Mouse (Mus musculus): Measurements from ENCODE around the gene Pglyrp1. TPM values are rescaled to one million over a fixed set of nuclear protein-coding genes. Genes with fewer than 3 reads are reported as not detected.

The Pglyrp1 gene
- total and polyA plus RNA-seq, 2 experiments: 0.18 to 1.7 TPM

GRCm38 (mm10) chr7:18839865-18840264 is 31.3 kb upstream of the Pglyrp1 start, which contains the start of gene Mill2:
TSS of gene Mill2 (plus strand) at chr7:18839966.
- peak within 1 kb of the TSS; percentile 68 for H3K9ac ChIP-seq (ENCODE audit: low read depth, low read length)
- TF ChIP-seq POLR2A (IDR thresholded peaks at IDR 0.05; ENCODE audit: extremely low read depth, insufficient read depth, low read length) (no peak), CTCF (IDR thresholded peaks at IDR 0.05; ENCODE audit: low read depth, low read length) (no peak)
- peak; percentile 2 for DNase-seq (ENCODE audit: extremely low read depth, low read depth, low spot score)
- no peaks in the 10 kb centered on the region for H3K4me1 ChIP-seq (ENCODE audit: control insufficient read depth, insufficient read depth, low read length)
- no peaks in the 10 kb centered on the region for H3K27me3 ChIP-seq (ENCODE audit: control insufficient read depth, insufficient read depth, low read length)
- H3K27ac ChIP-seq (replicated peaks; ENCODE audit: insufficient read depth, low read depth, low read length): peak within 1 kb of the TSS; percentile 58
- peak within 1 kb of the TSS; percentile 47 for H3K4me3 ChIP-seq (ENCODE audit: insufficient read depth, low read depth, low read length)
- no peaks in the 10 kb centered on the region for H3K36me3 ChIP-seq (ENCODE audit: control insufficient read depth, insufficient read depth, low read length)
- H3K79me2 ChIP-seq (ENCODE audit: control insufficient read depth, insufficient read depth, low read length): no peaks in the 10 kb centered on the region
- 15% methylated on average over 3 of the region's 3 CpGs for WGBS

GRCm38 (mm10) chr7:18840386-18841173 is 30.6 kb upstream of the Pglyrp1 start:
- Histone ChIP-seq H3K4me3 (ENCODE audit: insufficient read depth, low read depth, low read length) (peak overlapping the region; percentile 47), H3K79me2 (ENCODE audit: control insufficient read depth, insufficient read depth, low read length) (no peaks in the 10 kb centered on the region)
- WGBS: 14% methylated on average over 14 of the region's 17 CpGs

GRCm38 (mm10) chr7:18841174-18841567 is 30.0 kb upstream of the Pglyrp1 start:
- H3K79me2 ChIP-seq (ENCODE audit: control insufficient read depth, insufficient read depth, low read length): no peaks in the 10 kb centered on the region
- H3K4me3 ChIP-seq (ENCODE audit: insufficient read depth, low read depth, low read length): no peak overlapping the region
- H3K36me3 ChIP-seq (ENCODE audit: control insufficient read depth, insufficient read depth, low read length): no peaks in the 10 kb centered on the region
- no peak for TF ChIP-seq POLR2A (IDR thresholded peaks at IDR 0.05; ENCODE audit: extremely low read depth, insufficient read depth, low read length)
- no peak for TF ChIP-seq CTCF (IDR thresholded peaks at IDR 0.05; ENCODE audit: low read depth, low read length)
- no peak overlapping the region for H3K9ac ChIP-seq (ENCODE audit: low read depth, low read length)
- WGBS: 74% methylated on average over 1 of the region's 1 CpGs
- no peaks in the 10 kb centered on the region for H3K27me3 ChIP-seq (ENCODE audit: control insufficient read depth, insufficient read depth, low read length)
- DNase-seq (ENCODE audit: extremely low read depth, low read depth, low spot score): no peak
- H3K27ac ChIP-seq (replicated peaks; ENCODE audit: insufficient read depth, low read depth, low read length): no peak overlapping the region
- no peaks in the 10 kb centered on the region for H3K4me1 ChIP-seq (ENCODE audit: control insufficient read depth, insufficient read depth, low read length)

More at GRCm38 (mm10) chr7:18840386-18841173, 30.6 kb upstream of the Pglyrp1 start:
- no peaks in the 10 kb centered on the region for H3K4me1 ChIP-seq (ENCODE audit: control insufficient read depth, insufficient read depth, low read length)
- peak; percentile 41 for DNase-seq (ENCODE audit: extremely low read depth, low read depth, low spot score)
- no peak for TF ChIP-seq CTCF (IDR thresholded peaks at IDR 0.05; ENCODE audit: low read depth, low read length)
- no peak for TF ChIP-seq POLR2A (IDR thresholded peaks at IDR 0.05; ENCODE audit: extremely low read depth, insufficient read depth, low read length)
- no peaks in the 10 kb centered on the region for H3K27me3 ChIP-seq (ENCODE audit: control insufficient read depth, insufficient read depth, low read length)
- H3K27ac ChIP-seq (replicated peaks; ENCODE audit: insufficient read depth, low read depth, low read length): peak overlapping the region; percentile 58
- H3K36me3 ChIP-seq (ENCODE audit: control insufficient read depth, insufficient read depth, low read length): no peaks in the 10 kb centered on the region
- H3K9ac ChIP-seq (ENCODE audit: low read depth, low read length): peak overlapping the region; percentile 68

GRCm38 (mm10) chr7:18844811-18845210 is 26.3 kb upstream of the Pglyrp1 start:
- no peak for DNase-seq (ENCODE audit: extremely low read depth, low read depth, low spot score)
- Histone ChIP-seq H3K4me3 (ENCODE audit: insufficient read depth, low read depth, low read length) (no peak overlapping the region), H3K79me2 (ENCODE audit: control insufficient read depth, insufficient read depth, low read length) (no peaks in the 10 kb centered on the region), H3K27ac (replicated peaks; ENCODE audit: insufficient read depth, low read depth, low read length) (no peak overlapping the region), H3K9ac (ENCODE audit: low read depth, low read length) (no peak overlapping the region), H3K4me1 (ENCODE audit: control insufficient read depth, insufficient read depth, low read length) (no peaks in the 10 kb centered on the region), H3K27me3 (ENCODE audit: control insufficient read depth, insufficient read depth, low read length) (no peaks in the 10 kb centered on the region), H3K36me3 (ENCODE audit: control insufficient read depth, insufficient read depth, low read length) (no peaks in the 10 kb centered on the region)
- whole genome bisulfite sequencing: 60% methylated on average over 5 of the region's 5 CpGs
- TF ChIP-seq CTCF (IDR thresholded peaks at IDR 0.05; ENCODE audit: low read depth, low read length) (no peak), POLR2A (IDR thresholded peaks at IDR 0.05; ENCODE audit: extremely low read depth, insufficient read depth, low read length) (no peak)

GRCm38 (mm10) chr7:18848395-18848794 is 22.7 kb upstream of the Pglyrp1 start:
- Histone ChIP-seq H3K27me3 (ENCODE audit: control insufficient read depth, insufficient read depth, low read length) (no peaks in the 10 kb centered on the region), H3K79me2 (ENCODE audit: control insufficient read depth, insufficient read depth, low read length) (no peaks in the 10 kb centered on the region), H3K4me1 (ENCODE audit: control insufficient read depth, insufficient read depth, low read length) (no peaks in the 10 kb centered on the region), H3K27ac (replicated peaks; ENCODE audit: insufficient read depth, low read depth, low read length) (no peak overlapping the region), H3K36me3 (ENCODE audit: control insufficient read depth, insufficient read depth, low read length) (no peaks in the 10 kb centered on the region), H3K9ac (ENCODE audit: low read depth, low read length) (no peak overlapping the region), H3K4me3 (ENCODE audit: insufficient read depth, low read depth, low read length) (no peak overlapping the region)
- DNase-seq (ENCODE audit: extremely low read depth, low read depth, low spot score): no peak
- 56% methylated on average over 1 of the region's 1 CpGs for WGBS
- TF ChIP-seq POLR2A (IDR thresholded peaks at IDR 0.05; ENCODE audit: extremely low read depth, insufficient read depth, low read length): no peak
- no peak for TF ChIP-seq CTCF (IDR thresholded peaks at IDR 0.05; ENCODE audit: low read depth, low read length)

Data from liver, adult 2 months (tissue).